Mouse (Mus musculus) frontal cortex, postnatal 25 days (tissue): ENCODE measurements around the gene Mrpl10.

Source experiments
- DNase-seq, 2 experiments: peaks; one replicate each; pipeline ENCODE4 v3.0.0; 2022; ENCODE audit warnings: low spot score in 2 of 2

Mrpl10 gene

GRCm38 (mm10) chr11:97041022-97041899, at the start of gene Mrpl10, which contains the start of gene Lrrc46:
Mrpl10 (plus strand) TSS chr11:97041560.
Lrrc46 (minus strand) TSS chr11:97041407.
- DNase-seq: peak; percentile 65 to 71

- no peak for DNase-seq
These were observed 48.5 kb upstream of the Mrpl10 start for GRCm38 (mm10) chr11:96992722-96993311.

GRCm38 (mm10) chr11:96995031-96995430, 46.3 kb upstream of the Mrpl10 start:
- DNase-seq: no peak

- DNase-seq: no peak
These were observed 45.3 kb upstream of the Mrpl10 start for GRCm38 (mm10) chr11:96995836-96996772.

DNA sequence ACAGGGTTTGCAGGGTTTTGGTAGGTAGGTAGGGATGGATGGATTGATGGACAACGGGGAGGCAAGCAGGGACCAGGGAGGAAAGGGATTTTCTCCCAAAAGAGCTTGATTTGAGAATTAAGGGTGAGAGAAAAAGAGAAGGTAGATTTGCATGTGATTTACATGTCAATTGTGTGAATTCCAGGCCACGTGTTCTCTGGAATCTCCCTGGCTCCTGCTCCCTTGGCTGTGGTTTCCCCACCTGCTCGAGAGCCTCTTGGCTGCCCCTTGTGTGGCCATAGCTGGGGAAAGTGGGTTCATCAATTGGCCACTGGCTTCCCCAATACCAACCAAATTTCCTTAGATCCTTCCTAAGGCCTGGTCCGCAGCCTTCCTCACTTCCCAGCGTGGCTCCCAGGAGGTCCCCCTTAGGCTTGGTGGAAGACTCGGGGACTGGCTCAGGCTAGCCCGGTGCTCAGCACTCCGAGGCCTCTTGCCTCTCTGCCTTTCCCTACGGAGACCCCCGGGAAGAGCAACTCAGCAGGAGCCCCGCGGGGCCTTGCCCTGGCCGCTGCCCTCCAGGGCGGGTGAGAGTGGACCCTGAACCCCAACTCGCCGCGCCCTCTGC, 44.5 kb upstream of the Mrpl10 start:
- DNase-seq: no peak

DNA sequence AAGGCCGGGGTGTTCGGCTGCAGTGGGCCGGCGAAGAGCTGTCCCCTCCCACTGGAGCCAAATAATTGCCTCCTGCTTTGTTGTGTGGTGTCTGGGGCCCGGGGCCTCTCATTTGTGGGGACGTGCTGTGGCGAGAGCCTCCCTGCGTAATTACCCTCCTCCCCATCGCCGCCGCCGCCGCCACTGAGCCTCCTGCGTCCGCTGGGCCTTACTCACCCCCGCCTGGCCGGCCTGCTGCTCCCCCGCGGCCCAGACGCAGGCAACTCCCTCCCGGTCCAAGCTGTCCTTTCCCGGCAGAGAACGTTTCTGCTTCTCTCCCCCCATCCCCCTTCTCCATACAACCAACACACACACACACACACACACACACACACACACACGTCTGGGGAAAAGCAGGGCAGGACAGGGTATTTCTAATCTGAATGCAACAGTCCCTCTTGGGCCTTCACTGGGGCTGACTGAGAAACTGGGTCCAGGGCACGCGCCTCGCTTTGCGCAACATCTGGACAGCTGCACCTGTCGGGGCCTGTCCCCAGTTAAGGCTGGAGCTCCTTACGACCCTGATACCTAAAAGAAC, 43.9 kb upstream of the Mrpl10 start:
- DNase-seq: no peak

GRCm38 (mm10) chr11:97003170-97003569, 38.2 kb upstream of the Mrpl10 start:
- no peak for DNase-seq

GRCm38 (mm10) chr11:97007093-97007794, 34.1 kb upstream of the Mrpl10 start:
- no peak for DNase-seq

DNA sequence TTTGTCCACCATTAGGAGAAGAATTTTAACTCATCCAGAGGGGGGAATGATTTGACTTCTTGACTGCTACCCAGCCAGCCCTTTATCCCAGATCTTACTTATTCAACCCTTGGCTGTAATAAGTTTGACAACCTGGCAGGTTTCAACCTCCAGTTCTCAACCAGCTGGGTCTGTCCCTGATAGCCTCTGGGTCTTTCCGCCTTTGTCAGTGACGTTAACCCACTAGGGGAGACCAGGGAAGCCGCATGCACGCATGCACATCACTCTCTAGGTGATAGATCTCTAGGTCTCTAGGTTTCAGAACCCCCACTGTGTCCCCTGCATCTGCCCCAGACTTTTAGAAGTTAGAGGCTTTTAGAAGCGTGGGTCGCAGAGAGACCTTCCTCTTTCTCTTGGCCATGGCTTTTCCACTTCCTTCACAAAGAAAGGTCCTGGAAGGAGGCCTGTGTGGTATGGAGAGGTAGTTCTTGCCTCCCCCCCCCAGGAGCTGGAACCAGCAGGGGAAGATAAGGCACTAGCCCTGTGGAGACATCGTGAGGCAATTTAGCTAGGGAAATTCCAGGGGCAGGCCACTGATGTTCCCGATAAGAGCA, 32.1 kb upstream of the Mrpl10 start:
- no peak for DNase-seq

DNA sequence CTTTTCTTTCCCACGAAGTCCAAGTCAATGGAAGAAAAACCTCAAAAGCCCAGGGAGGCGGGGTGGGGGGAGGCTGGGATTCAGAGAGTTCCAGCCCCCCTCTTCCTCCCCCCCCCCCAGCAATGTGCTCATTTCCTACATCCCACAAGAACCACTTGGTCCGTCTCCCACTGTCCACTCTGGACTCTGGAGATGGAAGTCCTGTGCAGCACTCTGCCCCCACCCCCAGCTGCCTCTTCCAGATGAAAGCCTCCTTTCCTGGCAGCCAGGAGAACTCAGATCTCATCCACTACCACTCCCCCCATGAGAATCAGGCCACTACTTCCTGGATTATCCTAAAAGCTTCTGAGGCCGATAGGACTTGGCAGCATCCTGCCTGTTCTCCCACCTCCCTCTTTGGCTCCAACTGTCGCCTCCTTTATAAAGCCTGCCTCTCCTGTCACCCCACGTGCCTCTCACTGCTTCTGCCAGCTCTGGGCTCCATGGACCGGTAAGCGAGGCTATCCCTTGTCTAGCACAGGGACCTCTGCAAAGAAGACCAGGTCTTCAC, 28.2 kb upstream of the Mrpl10 start, which contains the start of gene Sp6:
Gene Sp6 (plus strand): TSS at position 274 of the 550 bp plus-strand sequence.
- no peak for DNase-seq

- no peak for DNase-seq
These were observed 23.4 kb upstream of the Mrpl10 start for GRCm38 (mm10) chr11:97017696-97018582.

- DNase-seq: no peak
These were observed 22.6 kb upstream of the Mrpl10 start for GRCm38 (mm10) chr11:97018583-97019344.

DNA sequence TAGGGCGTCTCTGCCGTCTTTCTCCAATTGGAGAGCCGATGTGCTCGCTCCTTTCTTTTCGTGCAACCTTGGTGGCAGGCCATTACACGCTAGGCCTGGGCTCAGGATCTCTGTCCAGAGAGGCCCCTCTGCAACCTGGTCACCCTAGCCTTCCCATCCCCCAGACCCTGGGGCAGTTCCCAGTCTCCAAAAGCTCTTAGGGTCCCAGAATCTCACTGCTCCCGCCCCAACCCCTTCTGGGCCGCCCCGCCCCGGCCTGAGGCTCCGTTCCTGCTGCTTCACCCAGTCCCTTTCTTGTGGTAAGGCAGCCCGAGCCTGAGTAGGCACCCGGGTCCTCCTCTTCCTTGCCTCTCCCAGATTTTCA, 22.0 kb upstream of the Mrpl10 start:
- no peak for DNase-seq

- DNase-seq: no peak
These were observed 20.1 kb upstream of the Mrpl10 start for GRCm38 (mm10) chr11:97021121-97021765.

DNA sequence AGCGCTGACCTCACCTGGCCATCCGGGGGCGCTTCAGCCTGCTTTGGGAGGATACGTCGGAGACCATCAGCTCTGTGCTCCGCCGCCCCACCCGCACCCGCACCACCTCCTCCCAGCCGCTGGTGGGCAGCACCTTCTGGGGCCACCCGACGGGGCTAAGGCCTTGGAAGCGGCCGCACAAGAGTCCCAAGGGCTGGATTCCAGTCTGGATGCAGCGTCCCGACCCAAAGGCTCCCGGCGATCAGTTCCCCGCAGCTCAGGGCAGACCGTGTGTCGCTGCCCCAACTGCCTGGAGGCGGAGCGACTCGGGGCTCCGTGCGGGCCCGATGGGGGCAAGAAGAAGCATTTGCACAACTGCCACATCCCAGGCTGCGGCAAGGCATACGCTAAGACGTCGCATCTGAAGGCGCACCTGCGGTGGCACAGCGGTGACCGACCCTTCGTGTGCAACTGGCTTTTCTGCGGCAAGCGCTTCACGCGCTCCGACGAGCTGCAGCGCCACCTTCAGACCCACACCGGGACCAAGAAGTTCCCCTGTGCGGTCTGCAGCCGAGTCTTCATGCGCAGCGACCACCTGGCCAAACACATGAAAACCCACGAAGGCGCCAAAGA, 19.4 kb upstream of the Mrpl10 start:
- DNase-seq: peak; percentile 35 to 39

DNA sequence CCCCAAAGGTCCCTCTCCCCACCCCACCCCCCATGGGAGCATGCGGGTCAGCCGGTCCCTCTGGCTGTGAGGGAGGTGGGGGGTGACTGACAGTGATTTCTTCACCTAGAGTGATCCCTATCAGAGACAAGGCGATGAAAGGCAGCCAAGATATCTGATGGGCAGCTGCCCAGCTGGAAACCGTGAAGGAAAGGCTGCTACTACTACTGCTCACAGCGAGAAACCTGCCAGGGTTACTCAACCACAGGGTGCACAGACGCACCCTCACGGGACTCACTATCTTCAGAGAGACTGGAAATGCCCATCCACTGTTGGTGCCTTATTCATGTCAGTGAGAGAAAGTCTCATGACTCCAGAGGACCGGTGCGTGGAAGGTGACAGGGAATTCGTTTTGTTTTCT, 16.4 kb upstream of the Mrpl10 start:
- no peak for DNase-seq

DNA sequence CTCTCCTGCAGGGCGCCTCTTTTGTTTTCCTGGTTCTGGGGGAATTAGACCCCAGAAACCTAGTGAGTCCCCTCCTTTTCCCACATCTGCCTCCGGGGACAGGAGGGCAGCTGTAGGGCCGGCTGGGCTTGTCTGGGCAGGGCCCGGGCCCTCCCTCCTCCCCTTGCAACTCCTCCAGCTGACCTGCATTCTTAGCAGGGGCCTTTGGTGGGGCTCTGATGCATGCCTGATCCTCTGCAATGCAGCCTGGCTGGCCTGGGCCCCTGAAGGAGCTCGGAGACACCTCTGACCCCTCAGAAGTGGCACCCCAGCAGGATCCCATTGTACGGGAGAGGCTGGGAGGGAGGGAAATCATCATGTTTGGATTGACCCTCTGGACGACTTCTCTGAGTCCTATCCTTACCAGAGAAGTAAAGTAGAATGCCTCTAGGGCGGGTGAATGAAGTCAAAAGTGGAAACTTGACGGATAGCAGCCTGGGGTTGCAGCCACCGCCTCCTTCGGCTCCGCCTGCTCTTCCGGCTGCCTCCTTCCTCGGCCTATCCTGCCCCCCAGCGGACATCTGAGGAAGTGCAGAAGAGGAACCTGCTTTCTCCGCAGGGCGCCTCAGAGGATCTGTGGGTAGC, 15.5 kb upstream of the Mrpl10 start:
- peak; percentile 61 to 73 for DNase-seq
